Mouse (Mus musculus) cerebellum, postnatal 25 days (tissue): ENCODE measurements at regions not wholly inside any gene's neighbourhood (a gene's known extent, or its start where the extent isn't known, plus 50 kb on each side); places are given as distances from the start of the nearest gene placed in this dataset.

ENCODE experiments used
- DNase-seq, 2 experiments: peaks; one replicate each; pipeline ENCODE4 v3.0.0; 2021; ENCODE audit warnings: mixed read lengths in 2 of 2

DNA sequence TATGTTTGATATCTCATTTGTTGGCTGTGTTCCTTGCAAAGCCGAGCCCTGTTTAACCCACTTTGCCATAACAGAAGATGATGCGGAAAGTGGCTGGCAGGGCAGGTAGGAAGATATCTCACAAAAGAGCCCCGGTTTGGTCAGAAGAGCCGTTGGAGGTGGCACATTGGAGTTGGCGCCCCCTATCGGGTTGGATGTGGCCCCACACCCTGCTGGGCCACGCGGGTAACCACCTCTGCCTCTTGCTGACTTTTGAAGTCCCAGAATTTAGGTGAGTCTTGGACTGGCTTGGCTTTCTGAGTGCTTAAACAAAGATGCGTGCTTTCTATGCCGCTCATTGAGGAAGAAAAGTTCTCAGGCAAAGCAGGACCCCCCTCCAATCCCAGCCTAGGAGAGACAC lies 56.1 kb downstream of the Gm4791 start:
- peak; percentile 35 to 44 for DNase-seq

DNA sequence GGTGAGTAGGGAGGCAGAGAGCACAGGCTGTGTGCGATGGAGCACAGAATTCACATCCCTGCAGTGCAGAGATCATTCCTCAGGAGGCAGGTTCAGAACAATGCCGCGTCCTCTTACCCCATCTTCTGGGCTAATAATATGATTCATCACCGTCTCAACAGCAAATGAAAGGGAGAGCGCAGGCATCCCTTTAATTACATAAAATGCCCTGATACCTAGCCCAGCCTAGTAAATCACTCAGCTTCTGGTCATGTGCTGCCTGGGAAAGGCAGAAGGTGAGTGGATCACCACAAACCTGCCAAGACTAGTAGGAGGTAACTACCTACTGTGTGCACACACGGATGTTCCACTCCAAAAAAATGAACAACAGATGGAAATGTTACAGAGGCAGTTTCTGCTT lies 57.0 kb downstream of the Gm4791 start:
- DNase-seq: peak in 1 of 2 experiments; percentile 13

DNA sequence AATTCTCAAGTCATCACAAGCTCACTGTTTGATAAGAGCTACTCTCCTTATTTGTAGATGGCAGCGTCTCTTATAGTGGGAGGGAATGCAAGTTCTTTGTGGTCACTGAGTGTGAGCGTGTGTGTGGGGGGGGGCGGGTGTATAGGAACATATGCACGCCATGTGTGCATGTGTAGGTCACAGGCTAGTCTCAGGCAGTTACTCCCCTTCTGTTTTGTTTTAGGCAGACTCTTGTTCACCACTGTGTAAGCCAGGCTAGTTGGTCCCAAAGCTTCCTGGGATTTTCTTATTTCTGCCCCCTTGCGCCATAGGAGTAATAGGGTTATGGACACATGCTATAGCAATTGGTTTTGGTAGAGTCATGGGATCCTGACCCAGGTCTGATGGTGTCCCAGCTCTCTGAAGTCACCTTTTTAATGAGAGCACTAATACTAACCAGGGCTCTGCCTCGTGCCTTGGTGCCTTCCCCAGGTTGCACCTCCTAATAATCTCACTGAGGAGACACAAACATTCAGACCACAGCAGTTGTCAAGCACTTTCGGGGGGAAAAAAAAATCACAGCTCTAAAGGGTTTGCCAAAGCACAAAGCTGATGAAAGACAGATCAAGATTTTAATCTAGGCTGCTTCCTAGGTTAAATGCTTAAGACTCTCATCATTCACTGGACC lies 60.9 kb downstream of the Gm4791 start:
- DNase-seq: no peak

DNA sequence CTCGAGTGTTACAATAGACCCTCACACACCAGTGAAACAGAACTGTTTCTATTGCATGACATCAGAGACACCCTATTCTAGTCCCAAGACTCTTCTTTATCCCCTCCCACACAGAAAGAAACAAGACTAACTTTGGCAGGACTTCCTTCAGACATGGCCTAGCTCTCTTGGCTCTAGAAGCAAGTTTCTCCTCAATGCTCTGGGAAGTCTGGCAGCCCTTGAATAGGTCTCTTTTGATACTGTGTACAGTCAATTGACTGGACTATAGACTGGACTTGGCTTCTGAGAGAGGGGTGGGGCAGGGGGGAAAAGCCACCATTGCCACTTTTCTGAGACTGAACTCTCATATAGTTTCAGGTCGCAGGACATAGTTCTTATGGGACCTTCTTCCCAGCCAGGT lies 62.2 kb downstream of the Gm4791 start:
- no peak for DNase-seq

DNA sequence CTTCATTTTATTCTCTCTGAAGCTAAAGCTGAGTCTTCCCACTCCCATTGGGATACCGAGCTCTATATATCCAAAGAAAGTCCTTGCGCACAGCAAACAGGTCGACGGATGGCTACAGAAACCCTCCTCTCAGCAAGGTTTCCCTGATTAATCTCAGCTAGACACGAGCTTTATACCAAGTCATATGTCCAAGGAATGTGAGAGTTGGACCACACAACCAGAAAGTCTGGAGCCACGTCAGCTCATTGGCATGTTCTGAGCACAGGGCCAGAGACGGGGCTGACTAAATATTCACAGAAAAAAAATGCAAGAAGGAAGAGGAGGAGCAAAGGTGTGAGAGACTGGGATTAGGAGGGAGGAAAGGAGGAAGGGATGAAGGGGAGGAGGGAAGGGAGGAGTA lies 64.0 kb downstream of the Gm4791 start:
- DNase-seq: no peak

DNA sequence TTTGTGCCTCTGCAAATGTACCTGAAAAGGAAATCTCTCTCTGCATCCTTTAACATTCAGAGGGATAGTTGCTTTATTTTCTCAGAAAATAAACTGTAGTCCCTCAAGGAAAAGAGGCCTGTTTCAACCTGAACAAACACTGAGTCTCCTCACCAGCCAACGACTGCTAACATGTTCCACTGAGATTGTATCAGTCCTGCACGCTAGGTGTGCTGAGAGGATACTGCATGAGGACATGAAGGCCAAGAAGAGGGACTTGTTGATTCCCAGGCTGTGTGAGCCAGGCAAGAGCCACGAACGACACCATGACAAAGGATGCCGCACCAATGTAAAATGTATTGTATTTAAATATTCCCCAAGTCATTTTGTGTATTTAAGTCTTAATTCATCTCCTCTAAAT lies 65.2 kb downstream of the Gm4791 start:
- DNase-seq: no peak

DNA sequence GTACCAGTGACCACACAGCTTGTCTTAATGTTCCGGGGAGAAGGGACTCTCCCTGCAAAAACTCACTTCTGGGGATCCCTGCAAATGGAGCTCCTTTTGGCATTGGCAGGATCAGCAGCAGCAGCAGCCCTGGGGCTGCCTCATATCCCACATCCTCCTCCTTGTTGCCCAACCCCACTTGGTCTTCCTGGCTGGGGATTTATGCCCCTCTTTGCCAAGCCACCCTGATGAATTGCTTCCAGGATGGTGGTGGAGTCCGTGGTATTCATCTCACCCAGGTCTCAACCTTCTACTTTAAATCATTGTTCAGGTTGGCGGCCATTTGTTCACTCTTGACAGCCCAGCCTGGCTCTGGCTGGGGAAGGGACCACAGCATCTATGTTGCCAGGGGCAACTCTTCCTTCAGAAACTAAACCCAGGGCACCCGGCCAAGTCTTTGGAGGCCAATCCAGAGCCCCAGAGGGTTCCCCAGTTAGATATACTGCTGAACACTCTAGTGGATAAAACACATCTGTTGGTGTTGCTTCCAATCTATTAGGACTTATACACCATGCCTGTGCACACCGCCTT lies 66.0 kb downstream of the Gm4791 start:
- no peak for DNase-seq

DNA sequence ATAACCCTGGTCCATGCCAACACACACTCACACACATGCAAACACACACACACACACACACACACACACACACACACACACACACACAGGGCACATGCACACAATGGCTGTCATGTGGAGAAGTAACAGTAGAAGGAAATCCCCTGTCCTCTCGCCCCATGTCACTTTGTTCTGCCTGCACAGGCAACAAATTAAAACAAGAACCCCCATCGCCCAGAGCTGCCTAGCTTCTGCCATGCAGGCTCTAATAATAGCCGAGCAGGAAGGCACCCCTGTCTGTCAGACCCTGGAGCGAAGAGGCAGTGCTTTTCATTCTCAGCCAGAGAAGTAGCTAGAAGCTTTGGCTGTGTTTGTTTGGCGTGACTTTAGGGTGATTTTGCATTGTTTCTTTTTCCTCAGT lies 70.9 kb downstream of the Gm4791 start:
- no peak for DNase-seq

DNA sequence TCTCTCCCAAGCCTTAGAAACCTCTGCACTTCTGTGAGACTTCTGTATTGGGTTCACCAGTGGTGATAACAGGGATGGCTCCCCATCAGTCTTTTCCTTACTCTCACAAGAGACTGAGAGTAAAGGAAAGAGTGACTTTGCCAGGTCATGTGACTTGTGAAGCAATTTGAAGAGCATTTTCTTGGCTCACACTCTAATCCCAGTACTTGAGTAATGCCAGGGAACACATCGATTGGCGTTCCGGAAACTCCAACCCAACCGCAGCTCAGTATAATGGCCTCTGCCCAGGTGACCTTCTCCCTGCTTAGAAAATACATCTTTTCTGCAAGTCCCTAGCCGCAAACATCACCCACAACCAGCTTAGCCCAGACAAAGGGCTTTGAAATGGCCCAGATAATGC lies 72.4 kb downstream of the Gm4791 start:
- DNase-seq: no peak

DNA sequence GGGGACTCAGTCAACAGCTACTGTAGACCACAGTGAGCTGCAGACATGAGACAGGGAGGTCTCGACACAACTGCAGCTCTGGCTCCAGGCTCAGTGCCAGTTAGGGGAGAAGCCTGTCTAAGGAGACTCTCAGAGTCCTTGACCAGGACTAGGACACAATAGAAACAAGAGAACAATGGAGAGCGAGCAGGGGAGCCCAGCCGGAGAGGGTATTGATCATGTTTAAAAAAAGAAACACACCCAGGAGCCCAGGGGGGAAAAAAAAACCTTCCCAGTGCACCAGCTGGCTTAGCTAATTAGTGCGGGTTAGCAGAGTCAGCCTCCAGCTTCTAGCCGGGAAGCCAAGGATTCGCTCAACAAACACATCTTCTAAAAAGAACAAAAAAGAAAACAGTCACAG lies 78.4 kb downstream of the Gm4791 start:
- DNase-seq: no peak

DNA sequence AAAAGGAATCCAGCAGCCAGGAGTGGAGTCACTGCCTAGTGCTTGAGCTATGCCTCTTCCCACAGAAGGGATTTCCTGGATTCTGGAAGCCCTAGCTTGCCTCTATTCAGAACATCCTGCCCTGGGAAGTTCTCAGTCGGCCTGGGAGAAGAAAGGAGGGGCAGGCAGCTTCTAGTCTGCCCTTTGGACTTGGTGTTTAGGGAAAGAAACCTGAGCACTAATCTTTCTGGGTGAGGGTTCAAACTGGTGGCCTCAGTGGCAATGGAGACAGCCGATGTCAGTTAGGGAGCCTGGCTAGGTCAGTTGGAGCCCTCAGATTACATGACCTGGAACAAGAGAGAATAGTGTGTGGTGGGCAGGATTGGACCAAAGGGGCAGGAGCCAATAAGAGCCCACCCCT lies 78.9 kb downstream of the Gm4791 start:
- DNase-seq: no peak

DNA sequence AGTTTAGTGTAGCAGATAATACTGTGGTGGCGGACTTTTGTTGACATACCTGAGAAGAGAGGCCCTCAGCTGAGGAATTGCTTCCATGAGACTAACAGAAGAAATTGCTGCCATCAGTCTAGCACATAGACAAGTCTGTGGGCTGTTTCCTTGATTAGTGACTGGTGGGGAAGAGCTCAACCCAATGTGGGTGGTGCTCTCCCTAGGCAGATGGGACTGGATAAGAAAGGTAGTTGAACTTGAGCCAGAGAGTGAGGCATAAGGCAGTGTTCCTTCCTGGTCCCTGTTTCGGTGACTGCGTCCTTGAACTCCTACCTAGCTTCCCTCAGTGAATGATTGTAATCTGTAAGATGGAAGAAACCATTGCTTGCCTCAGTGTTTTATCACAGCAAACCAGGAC lies 79.4 kb downstream of the Gm4791 start:
- DNase-seq: no peak

DNA sequence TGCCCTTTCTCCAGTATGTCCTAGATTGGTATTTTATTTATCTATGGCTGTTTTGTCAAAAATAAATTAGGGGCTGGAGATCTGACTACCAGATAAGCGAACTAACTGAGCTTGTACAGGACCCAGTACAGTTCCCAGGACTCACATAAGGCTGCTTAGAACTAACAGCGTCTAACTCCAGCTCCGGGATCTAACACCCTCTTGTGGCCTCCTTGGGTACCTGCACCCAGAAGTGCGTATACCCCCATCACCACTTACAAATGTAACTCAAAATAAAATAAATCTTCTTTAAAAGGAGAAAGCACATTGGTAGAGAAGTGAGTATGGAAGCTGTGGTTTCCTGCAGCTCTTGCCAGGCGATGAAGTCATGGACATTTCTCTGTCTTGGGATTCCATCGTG lies 82.9 kb downstream of the Gm4791 start:
- no peak for DNase-seq

DNA sequence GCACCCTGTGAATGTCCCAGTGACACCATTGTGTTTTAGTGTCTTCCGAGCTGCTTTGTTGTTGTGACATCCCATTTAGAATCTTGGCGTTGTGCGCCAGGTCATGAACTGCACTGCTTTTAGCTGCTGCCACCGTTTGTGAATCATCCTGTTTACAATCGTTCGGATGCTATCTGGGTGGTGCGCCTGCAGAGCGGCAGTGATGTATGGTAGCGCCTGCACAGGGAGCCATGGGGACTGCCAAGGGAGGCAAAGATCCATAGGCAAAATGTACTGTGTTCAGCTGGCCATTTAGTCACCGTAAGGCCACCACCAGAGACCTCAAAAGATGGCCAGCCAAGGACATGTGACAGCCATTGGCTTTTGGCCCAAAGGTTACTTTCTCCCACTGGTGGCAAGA lies 93.3 kb downstream of the Gm4791 start:
- DNase-seq: no peak

DNA sequence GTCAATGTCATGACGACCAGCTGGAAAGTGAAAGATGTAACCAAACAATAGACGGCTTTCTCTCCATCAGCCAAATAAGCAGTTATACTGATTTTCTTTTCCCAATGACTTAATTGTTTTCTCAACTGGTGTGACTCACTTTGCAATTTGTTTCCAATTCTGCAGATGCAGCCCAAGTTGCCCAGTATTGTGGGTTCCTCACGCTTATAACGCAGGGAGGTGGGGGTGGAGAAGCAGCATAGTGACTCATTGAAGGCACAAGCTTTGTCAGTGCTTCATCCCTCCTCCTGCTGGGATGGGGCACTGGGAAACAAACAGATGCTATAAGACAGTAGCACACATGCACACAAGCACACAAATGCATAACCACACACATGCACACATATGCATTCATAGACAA lies 97.1 kb downstream of the Gm4791 start:
- DNase-seq: no peak

DNA sequence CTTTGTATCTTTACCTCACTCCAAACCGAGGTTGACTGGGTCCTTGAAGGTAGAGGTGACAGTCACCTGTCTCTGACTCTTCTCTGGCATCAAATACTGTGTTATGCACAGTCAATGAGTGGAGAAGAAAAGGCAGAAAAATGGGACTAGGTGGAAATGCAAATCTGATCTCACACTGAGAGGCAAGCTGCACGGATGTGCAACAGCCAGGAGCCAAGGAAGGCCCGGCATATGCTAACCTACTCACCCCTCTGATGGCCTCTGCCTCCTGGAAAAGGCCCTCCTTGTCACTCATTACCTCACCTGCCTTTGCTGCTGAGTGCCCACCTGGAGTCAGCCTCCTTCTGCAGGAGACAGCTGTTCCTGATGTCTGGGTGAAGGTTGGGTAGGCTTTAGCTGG lies 104.8 kb downstream of the Gm4791 start:
- peak; percentile 53 to 66 for DNase-seq

DNA sequence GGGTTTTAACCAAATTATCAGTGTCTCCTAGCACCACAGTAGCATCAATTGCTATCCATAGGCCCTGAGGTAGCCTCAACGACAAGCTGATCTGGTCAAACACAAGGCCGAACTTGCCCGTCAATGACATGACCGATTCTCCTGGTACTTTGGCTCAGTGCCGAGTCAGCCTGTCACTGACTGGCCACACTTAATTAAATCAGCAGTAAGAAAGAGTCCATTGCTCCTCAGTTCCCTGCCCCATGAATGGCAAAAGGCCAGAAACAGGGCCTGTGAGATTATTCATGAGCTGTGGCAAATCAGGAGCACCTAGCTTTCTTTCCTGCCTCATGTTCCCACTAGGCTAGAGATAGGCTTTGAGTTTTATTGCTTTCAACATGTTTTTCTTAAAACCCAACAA lies 105.4 kb downstream of the Gm4791 start:
- DNase-seq: peak; percentile 35 to 48

DNA sequence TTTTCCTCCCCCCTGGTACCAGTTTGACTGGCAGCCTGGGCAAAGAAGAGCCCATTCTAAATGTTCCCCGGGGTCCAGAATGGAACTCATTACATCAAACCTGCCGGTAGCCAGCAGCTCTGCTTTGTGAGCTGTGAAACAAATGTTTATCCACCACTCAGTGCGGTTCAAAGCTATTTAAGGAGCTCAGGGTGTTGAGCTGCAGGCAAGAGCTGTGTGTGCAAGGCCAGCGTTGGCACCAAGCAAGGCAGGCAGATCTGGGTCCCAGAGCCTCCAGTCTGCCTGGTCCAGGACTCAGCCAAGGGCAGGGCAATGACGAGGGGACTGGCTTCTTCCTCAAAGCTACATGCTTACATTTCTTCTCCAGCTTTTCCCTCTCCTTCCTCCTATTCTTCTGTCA lies 109.6 kb downstream of the Gm4791 start:
- peak; percentile 24 to 57 for DNase-seq

DNA sequence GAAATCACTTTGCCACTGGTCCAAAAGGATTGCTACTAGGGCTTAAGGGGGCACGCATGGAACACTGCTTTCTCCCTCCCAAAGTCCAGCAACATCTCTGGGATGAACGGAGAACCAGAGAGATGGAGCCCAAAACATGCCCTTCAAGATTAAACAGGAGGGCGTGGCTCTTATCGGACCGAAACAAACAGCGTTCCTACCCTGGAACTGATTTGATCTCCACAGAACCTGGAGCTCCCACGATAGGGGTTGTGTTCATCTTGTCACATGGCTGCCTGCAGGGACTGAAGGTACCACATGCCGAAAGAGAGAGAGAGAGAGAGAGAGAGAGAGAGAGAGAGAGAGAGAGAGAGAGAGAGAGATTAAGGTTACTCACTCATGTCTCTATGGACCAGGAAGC lies 120.7 kb downstream of the Gm4791 start:
- no peak for DNase-seq

DNA sequence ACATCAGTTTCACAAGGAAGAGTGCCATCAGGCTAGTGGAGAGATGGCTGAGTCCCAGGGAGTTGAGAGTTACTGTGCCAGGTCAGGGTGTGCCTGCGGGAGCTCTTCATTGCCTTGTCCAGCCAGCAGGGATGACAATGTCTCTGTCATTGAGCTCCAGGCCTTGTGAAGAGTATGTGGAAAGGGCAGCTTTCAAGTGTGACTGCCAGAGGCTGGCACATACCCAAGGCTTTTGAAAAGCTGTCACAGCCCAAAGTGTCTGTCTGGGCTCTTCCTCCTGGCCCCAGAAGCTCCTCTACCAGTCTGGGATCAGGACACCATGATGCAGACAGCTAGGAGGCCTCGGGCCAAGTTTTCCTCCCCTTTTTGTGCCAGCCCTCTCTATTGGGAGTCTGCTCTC lies 124.6 kb downstream of the Gm4791 start:
- DNase-seq: peak; percentile 51 to 72

DNA sequence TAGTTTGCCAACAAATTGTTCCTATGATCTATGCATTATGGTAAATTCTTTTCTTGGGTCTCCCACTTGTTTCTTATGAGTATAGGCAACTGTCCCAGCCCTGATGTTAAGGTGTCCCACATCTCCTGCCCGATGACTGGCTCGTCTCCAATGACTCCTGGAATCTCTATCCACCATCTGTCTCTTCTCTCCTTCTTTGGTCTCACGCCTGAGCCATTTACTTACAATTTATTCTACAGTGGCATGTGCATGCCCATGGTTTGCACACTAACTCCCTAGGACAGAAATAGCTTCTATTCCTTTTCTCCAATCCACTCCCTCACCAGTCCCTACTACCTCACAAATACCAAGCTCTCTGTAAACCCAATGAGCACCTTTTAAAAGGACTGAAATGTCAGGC lies 127.0 kb downstream of the Gm4791 start:
- peak; percentile 33 to 68 for DNase-seq

DNA sequence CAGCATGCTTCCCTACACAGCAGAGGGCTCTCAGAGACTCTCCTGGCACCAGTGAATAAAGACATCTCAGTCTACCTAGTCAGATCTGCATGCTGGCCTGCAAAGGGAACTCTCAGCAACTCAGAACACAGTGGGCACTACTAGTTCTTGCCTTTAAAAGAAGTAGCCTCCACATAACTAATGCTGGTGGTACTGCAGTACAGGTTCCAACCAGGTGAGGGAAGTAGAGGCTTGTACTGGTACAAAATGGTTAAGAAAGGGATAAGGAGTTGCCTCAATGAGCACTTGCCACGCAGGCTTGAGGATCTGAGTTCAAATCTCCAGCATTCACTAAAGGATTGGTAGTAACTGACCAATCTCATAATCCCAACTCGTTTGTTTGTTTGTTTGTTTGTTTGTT lies 127.7 kb downstream of the Gm4791 start:
- peak; percentile 22 to 58 for DNase-seq

DNA sequence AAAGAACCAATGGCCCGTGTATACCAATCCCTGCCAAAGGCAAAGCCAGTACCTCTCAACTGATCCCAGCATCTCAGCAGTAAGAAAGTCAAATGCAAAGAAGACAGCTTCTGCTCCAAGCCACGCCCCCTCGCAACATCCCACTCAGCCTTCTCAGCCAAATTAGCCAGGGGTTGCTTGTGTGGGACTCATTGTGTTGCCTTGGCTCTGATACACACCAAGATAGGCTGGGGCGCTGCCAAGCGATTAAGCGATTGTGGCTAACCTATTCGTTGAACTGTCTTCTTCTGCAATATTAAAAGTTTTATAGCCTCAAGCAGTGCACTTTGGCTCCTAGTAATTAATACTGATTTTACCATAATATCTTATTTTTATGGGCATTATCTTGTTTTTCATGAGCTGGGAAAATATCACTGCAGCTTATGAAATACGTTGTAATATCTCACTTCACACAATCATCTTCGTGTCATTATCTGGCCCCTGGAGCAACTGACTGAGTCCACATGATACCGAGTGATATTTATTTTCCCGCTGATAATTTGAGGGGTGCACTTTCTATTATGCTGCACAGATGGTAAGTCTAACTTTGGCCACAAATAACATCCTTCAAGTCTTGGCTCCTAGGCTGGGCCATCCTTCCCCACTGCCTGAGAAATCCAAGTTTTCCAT lies 129.3 kb downstream of the Gm4791 start:
- no peak for DNase-seq

DNA sequence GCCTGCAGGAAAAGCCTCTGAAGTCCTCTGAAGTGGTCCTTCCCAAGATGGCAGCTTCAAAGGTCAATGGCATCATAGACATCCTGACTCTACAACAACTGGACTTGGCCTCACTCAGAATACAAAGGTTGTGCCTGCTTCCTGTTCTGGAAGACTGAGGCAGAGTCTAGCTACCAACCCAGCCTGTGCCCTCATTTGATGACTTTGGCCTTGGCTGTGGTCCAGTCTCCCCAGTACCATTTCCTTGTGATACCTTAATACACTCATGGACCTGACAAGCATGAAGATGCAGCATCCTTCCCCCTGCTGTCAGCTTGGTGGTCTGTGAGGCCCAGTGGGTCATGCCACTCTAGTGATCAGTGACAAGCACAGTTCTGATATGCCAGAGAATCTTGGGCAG lies 130.6 kb downstream of the Gm4791 start:
- no peak for DNase-seq

DNA sequence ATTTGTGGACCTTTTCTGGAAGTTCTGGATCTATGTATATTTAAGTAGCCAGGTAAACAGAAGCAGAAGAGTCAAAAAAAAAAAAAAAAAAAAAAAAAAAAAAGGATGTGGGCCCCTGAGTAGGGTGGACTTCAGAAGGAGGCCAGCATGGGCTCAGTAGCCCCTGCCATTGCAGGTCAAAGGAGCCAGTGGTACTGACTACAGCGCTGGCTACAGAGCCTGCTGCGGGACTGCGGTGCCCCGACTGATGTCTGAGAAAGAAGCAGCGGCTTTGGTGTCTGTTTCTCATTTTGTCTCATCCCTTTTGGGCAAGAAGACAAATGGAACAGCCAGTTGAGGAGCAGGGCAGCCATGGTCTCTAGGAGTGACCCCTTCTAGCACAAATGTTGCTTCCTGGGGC lies 134.9 kb downstream of the Gm4791 start:
- no peak for DNase-seq
